Mouse (Mus musculus) C2C12 (cell line): ENCODE measurements at regions not wholly inside any gene's neighbourhood (a gene's known extent, or its start where the extent isn't known, plus 50 kb on each side); places are given as distances from the start of the nearest gene placed in this dataset.

Experiments
- CEBPB ChIP-seq: IDR thresholded peaks from one replicate; pipeline ENCODE4 v1.6.1; 2011; ENCODE audit warnings: low read depth, mild to moderate bottlenecking, control low read depth, moderate library complexity
- CTCF ChIP-seq: IDR thresholded peaks from one replicate; pipeline ENCODE4 v1.5.1; 2011; ENCODE audit not compliant: control insufficient read depth, insufficient read depth, insufficient read length
- FOSL1 ChIP-seq: IDR thresholded peaks from one replicate; pipeline ENCODE4 v1.8.0; 2011; ENCODE audit warnings: mild to moderate bottlenecking, low read length; ENCODE audit not compliant: poor library complexity, insufficient read depth, severe bottlenecking
- MAX ChIP-seq: IDR thresholded peaks from one replicate; pipeline ENCODE4 v1.6.1; 2011; ENCODE audit warnings: mild to moderate bottlenecking, control low read depth
- MYOD1 ChIP-seq: IDR thresholded peaks from one replicate; pipeline ENCODE4 v1.6.1; 2011; ENCODE audit warnings: low read depth; ENCODE audit not compliant: control insufficient read depth, insufficient read length
- MYOG ChIP-seq: IDR thresholded peaks from one replicate; pipeline ENCODE4 v1.6.1; 2011; ENCODE audit not compliant: control insufficient read depth, insufficient read length; ENCODE audit errors: extremely low read depth
- USF1 ChIP-seq: IDR thresholded peaks from one replicate; pipeline ENCODE4 v1.6.1; 2011; ENCODE audit warnings: low read depth, mild to moderate bottlenecking, control low read depth, moderate library complexity

- TF ChIP-seq MYOD1: no peak
- no peak for TF ChIP-seq CTCF
- TF ChIP-seq USF1: no peak
- no peak for TF ChIP-seq CEBPB
- TF ChIP-seq MAX: no peak
- no peak for TF ChIP-seq MYOG
- no peak for TF ChIP-seq FOSL1
Observed at GRCm38 (mm10) chr1:57573829-57574228, 166.9 kb upstream of the Tyw5 start.
